Mouse (Mus musculus): Measurements from ENCODE around the gene Myd88. TPM values are rescaled to one million over a fixed set of nuclear protein-coding genes. Genes with fewer than 3 reads are reported as not detected.

Myd88 gene
- total and polyA plus RNA-seq, 3 experiments: 14.3 to 53.6 (median 22.7) TPM

GRCm38 (mm10) chr9:119337842-119338241, 3.4 kb downstream of the Myd88 start:
- Histone ChIP-seq H3K79me2 (replicated peaks; ENCODE audit: control insufficient read depth, extremely low read depth, insufficient read depth, poor library complexity, severe bottlenecking) (peaks cover 5% of the 10 kb centered on the region; the same call in 1 of the 2 replicates), H3K9ac (ENCODE audit: insufficient read depth, low read depth) (no peak overlapping the region), H3K27ac (ENCODE audit: insufficient read depth, low read depth) (no peak overlapping the region), H3K36me3 (replicated peaks in 1 of 2; ENCODE audit: control insufficient read depth in 1 of 2, insufficient read depth in 1 of 2, low read length in 1 of 2) (peaks cover 18 to 40% of the 10 kb centered on the region in 2 experiments), H3K4me2 (ENCODE audit: insufficient read depth, low read depth, poor library complexity, severe bottlenecking) (no peak overlapping the region), H3K9me3 (replicated peaks; ENCODE audit: low read length) (no peaks in the 10 kb centered on the region), H3K27me3 (replicated peaks) (no peaks in the 10 kb centered on the region), H3K4me1 (ENCODE audit: control insufficient read depth in 1 of 2, insufficient read depth in 2 of 2) (peaks cover 6 to 37% of the 10 kb centered on the region in 2 experiments), H3K4me3 (replicated peaks in 1 of 3; ENCODE audit: low read depth in 2 of 3, low read length in 2 of 3, poor library complexity in 1 of 3) (no peak overlapping the region)
- no peak for DNase-seq (ENCODE audit: extremely low read depth)
- in situ Hi-C loops (cut with MboI; ENCODE audit: low pct_ligation_motif_present, low pct_unique_long_range_greater_than_20kb, low sequenced_read_pairs) (no loop called here), dilution Hi-C loops (cut with MboI; ENCODE audit: extremely low pct_ligation_motif_present, extremely low pct_unique_long_range_greater_than_20kb, low sequenced_read_pairs) (no loop called here)
- TF ChIP-seq MAZ (IDR thresholded peaks at IDR 0.05; ENCODE audit: low read depth, low read length): no peak
- no peak for TF ChIP-seq SMC3 (IDR thresholded peaks at IDR 0.05; ENCODE audit: low read depth, low read length)
- TF ChIP-seq CHD1 (IDR thresholded peaks at IDR 0.05; ENCODE audit: low read depth, low read length): no peak
- TF ChIP-seq HCFC1 (IDR thresholded peaks at IDR 0.05; ENCODE audit: low read depth, low read length): no peak
- TF ChIP-seq POLR2A (IDR thresholded peaks at IDR 0.05; ENCODE audit: low read depth, low read length): no peak
- TF ChIP-seq JUN (IDR thresholded peaks at IDR 0.05; ENCODE audit: insufficient read depth, low read depth, low read length): no peak
- TF ChIP-seq GABPA (IDR thresholded peaks at IDR 0.05; ENCODE audit: insufficient replicate concordance, low read depth, low read length): no peak
- no peak for TF ChIP-seq JUND (conservative IDR thresholded peaks at IDR 0.05; ENCODE audit: low read depth, low read length)
- TF ChIP-seq PAX5 (IDR thresholded peaks at IDR 0.05; ENCODE audit: low read length): no peak
- TF ChIP-seq MEF2A (IDR thresholded peaks at IDR 0.05; ENCODE audit: borderline replicate concordance, low read depth, low read length): no peak
- TF ChIP-seq CTCF (conservative IDR thresholded peaks at IDR 0.05 in 1 of 2, IDR thresholded peaks at IDR 0.05 in 1 of 2; ENCODE audit: low read depth in 2 of 2, low read length in 2 of 2): no peak
- TF ChIP-seq CHD2 (IDR thresholded peaks at IDR 0.05; ENCODE audit: low read length): no peak
- no peak for TF ChIP-seq MAFK (IDR thresholded peaks at IDR 0.05; ENCODE audit: insufficient replicate concordance, low read length)
- TF ChIP-seq KAT2A (IDR thresholded peaks at IDR 0.05; ENCODE audit: insufficient replicate concordance, low read length): no peak
- no peak for TF ChIP-seq RCOR1 (conservative IDR thresholded peaks at IDR 0.05; ENCODE audit: low read depth, low read length)
- TF ChIP-seq SIN3A (IDR thresholded peaks at IDR 0.05; ENCODE audit: low read length): no peak
- TF ChIP-seq POLR2AphosphoS2 (IDR thresholded peaks at IDR 0.05; ENCODE audit: low read depth, low read length): no peak
- TF ChIP-seq EP300 (IDR thresholded peaks at IDR 0.05; ENCODE audit: low read length): no peak
- TF ChIP-seq MAX (IDR thresholded peaks at IDR 0.05; ENCODE audit: low read length): no peak

GRCm38 (mm10) chr9:119335571-119335970, 5.6 kb downstream of the Myd88 start:
- no peak overlapping the region for H3K27ac ChIP-seq (ENCODE audit: insufficient read depth, low read depth)
- H3K4me2 ChIP-seq (ENCODE audit: insufficient read depth, low read depth, poor library complexity, severe bottlenecking): no peak overlapping the region
- peaks cover 2 to 38% of the 10 kb centered on the region in 2 experiments; a peak in 3 of 4 replicates for H3K4me1 ChIP-seq (ENCODE audit: control insufficient read depth in 1 of 2, insufficient read depth in 2 of 2)
- H3K9me3 ChIP-seq (replicated peaks; ENCODE audit: low read length): no peaks in the 10 kb centered on the region
- H3K36me3 ChIP-seq (replicated peaks in 1 of 2; ENCODE audit: control insufficient read depth in 1 of 2, insufficient read depth in 1 of 2, low read length in 1 of 2): peaks cover 18 to 37% of the 10 kb centered on the region in 2 experiments
- no peak overlapping the region for H3K4me3 ChIP-seq (replicated peaks in 1 of 3; ENCODE audit: low read depth in 2 of 3, low read length in 2 of 3, poor library complexity in 1 of 3)
- in situ Hi-C loops (cut with MboI; ENCODE audit: low pct_ligation_motif_present, low pct_unique_long_range_greater_than_20kb, low sequenced_read_pairs): no loop called here
- no peaks in the 10 kb centered on the region for H3K27me3 ChIP-seq (replicated peaks)
- H3K9ac ChIP-seq (ENCODE audit: insufficient read depth, low read depth): no peak overlapping the region
- H3K79me2 ChIP-seq (replicated peaks; ENCODE audit: control insufficient read depth, extremely low read depth, insufficient read depth, poor library complexity, severe bottlenecking): no peaks in the 10 kb centered on the region; the same call in 1 of the 2 replicates
- dilution Hi-C loops (cut with MboI; ENCODE audit: extremely low pct_ligation_motif_present, extremely low pct_unique_long_range_greater_than_20kb, low sequenced_read_pairs): no loop called here
- no peak for DNase-seq (ENCODE audit: extremely low read depth)
- TF ChIP-seq E2F4 (IDR thresholded peaks at IDR 0.05; ENCODE audit: insufficient replicate concordance, low read depth, low read length) (no peak), CHD1 (IDR thresholded peaks at IDR 0.05; ENCODE audit: low read depth, low read length) (no peak), MAX (IDR thresholded peaks at IDR 0.05; ENCODE audit: low read length) (no peak), USF2 (conservative IDR thresholded peaks at IDR 0.05; ENCODE audit: low read depth, low read length) (no peak), MAZ (IDR thresholded peaks at IDR 0.05; ENCODE audit: low read depth, low read length) (no peak), CTCF (conservative IDR thresholded peaks at IDR 0.05 in 1 of 2, IDR thresholded peaks at IDR 0.05 in 1 of 2; ENCODE audit: low read depth in 2 of 2, low read length in 2 of 2) (no peak), SMC3 (IDR thresholded peaks at IDR 0.05; ENCODE audit: low read depth, low read length) (no peak), MXI1 (IDR thresholded peaks at IDR 0.05; ENCODE audit: low read depth, low read length) (no peak), RCOR1 (conservative IDR thresholded peaks at IDR 0.05; ENCODE audit: low read depth, low read length) (no peak), MYC (IDR thresholded peaks at IDR 0.05; ENCODE audit: low read depth, low read length) (no peak)

Measured in CH12.LX (cell line).